Mouse (Mus musculus) cerebellum, adult 2 months (tissue): ENCODE data around the gene Rgs3.

Experiments
- CTCF ChIP-seq: fragments of 200-500 bp; IDR thresholded peaks from 2 replicates; pipeline ENCODE4 v1.5.1; 2011; ENCODE audit warnings: low read depth, mild to moderate bottlenecking, control low read depth, low read length, moderate library complexity, borderline replicate concordance; ENCODE audit not compliant: insufficient read depth
- POLR2A ChIP-seq: fragments of 200-500 bp; IDR thresholded peaks from 2 replicates; pipeline ENCODE4 v1.6.1; 2011; ENCODE audit warnings: low read length, control low read depth, borderline replicate concordance; ENCODE audit not compliant: insufficient read depth

DNA sequence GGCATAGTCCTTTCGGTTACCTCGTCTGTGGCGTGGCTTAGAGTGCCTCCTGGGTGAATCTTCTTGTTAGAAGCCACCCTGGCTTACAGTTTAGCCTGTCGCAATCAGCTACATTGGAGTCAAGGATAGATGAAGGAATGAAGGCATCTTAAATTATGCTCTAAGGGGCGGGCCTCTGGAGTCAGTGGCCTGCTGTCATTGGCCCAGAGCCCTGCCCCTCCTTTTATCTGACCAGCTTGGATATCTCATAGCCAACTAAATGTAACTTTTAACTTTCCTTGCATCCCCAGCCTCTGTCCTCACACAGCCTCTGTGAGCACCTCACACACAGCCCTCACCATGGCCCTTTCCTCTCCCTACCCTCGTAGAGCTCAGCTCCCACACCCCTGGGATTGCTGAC, 76.4 kb downstream of the Rgs3 start:
- TF ChIP-seq CTCF (no peak), POLR2A (no peak)
